Mouse (Mus musculus) erythroblast, embryonic 14.5 days (primary cell): ENCODE data around the gene Fbxw11. TPM values are rescaled to one million over a fixed set of nuclear protein-coding genes. Genes with fewer than 3 reads are reported as not detected.
"Not testable (repeated sequence)": the region's sequence is repeated elsewhere in the genome, so short reads cannot be mapped to it uniquely, and the experiment has no call there.

Experiments
- H3K27me3 ChIP-seq: 2 replicates; pipeline ENCODE4 v1.6.1; 2012; ENCODE audit warnings: inconsistent platforms; ENCODE audit not compliant: control insufficient read depth
- H3K36me3 ChIP-seq: 2 replicates; pipeline ENCODE4 v1.6.1; 2012; ENCODE audit warnings: mild to moderate bottlenecking, inconsistent platforms; ENCODE audit not compliant: control insufficient read depth
- H3K4me1 ChIP-seq: 2 replicates; pipeline ENCODE4 v1.6.1; 2012; ENCODE audit warnings: inconsistent platforms; ENCODE audit not compliant: control insufficient read depth
- H3K4me3 ChIP-seq: replicated peaks from 2 replicates; pipeline ENCODE3; 2012; ENCODE audit warnings: moderate library complexity, mild to moderate bottlenecking, inconsistent platforms
- H3K9me3 ChIP-seq: 2 replicates; pipeline ENCODE4 v1.6.1; 2012; ENCODE audit warnings: low read length, inconsistent platforms, mixed read lengths; ENCODE audit not compliant: control insufficient read depth
- GATA1 ChIP-seq: IDR thresholded peaks from 2 replicates; pipeline ENCODE4 v1.6.1; 2012; ENCODE audit warnings: low read length, inconsistent platforms, mixed read lengths
- TAL1 ChIP-seq: IDR thresholded peaks from 3 replicates; pipeline ENCODE4 v1.6.1; 2012; ENCODE audit warnings: low read length, inconsistent platforms, mixed read lengths
- polyA plus RNA-seq: library from polyadenylated mRNA; stranded (reverse); fragments of >175 nt; gene quantifications from 2 replicates; pipeline ENCODE4 v1.2.3, GENCODE M21; 2012

The Fbxw11 gene
- polyA plus RNA-seq, 1 experiment = 0.35 TPM

DNA sequence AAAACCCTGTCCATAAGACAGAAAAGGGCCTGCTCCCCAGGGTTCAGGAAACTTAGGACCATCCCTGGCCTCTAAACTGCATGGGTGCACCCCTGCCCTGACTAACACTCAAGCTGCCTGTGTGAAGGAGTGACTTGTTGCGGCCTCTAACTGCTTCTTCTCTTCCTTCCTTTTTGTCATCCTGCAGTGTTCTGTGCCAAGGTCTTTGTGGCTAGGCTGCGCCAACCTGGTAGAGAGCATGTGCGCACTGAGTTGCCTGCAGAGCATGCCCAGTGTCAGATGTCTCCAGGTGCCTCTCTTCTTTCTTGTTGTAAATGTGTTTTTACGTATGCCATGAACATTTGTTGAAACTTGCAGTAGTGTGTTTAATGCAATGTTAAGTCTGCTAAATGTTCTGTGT, 37.5 kb downstream of the Fbxw11 start:
- peaks cover 16% of the 10 kb centered on the region for H3K4me1 ChIP-seq
- H3K36me3 ChIP-seq = peaks cover 2% of the 10 kb centered on the region; the same call in 1 of the 2 replicates
- no peaks in the 10 kb centered on the region for H3K27me3 ChIP-seq
- no peaks in the 10 kb centered on the region for H3K9me3 ChIP-seq
- TF ChIP-seq TAL1 (no peak), GATA1 (no peak)
- no peak overlapping the region for H3K4me3 ChIP-seq

DNA sequence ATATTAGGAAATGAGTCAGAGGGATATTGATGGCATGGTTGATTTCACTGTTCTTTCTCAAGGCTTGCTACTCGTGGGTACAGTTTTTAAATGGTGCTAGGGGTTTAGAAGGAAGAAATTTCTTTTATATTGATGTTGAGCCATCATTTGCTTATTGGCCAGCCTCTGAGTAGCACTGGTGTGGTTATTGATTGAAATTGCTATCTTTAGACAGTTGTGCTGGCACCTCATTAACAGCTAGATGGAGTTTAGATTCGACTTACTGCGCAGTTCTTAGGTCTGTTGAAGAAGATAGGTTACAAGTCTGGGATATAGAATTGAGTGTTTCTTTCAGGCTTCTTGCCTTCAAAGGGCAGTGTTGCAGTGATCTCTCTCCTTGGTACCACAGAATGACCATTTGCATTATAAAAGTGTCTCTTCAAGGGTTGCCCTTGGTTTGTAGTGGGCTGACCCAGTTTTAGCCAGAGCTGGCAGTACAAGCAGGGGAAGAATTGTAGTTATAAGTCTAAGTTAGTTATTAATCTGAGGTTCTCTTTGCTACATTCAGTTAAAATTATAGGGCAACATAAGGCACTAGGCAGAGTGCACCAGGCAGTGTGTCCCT, 38.8 kb downstream of the Fbxw11 start:
- H3K9me3 ChIP-seq = no peaks in the 10 kb centered on the region
- H3K36me3 ChIP-seq = peaks cover 2% of the 10 kb centered on the region; the same call in 1 of the 2 replicates
- no peak for TF ChIP-seq TAL1
- no peak for TF ChIP-seq GATA1
- no peaks in the 10 kb centered on the region for H3K27me3 ChIP-seq
- H3K4me3 ChIP-seq = no peak overlapping the region
- H3K4me1 ChIP-seq = peaks cover 16% of the 10 kb centered on the region

DNA sequence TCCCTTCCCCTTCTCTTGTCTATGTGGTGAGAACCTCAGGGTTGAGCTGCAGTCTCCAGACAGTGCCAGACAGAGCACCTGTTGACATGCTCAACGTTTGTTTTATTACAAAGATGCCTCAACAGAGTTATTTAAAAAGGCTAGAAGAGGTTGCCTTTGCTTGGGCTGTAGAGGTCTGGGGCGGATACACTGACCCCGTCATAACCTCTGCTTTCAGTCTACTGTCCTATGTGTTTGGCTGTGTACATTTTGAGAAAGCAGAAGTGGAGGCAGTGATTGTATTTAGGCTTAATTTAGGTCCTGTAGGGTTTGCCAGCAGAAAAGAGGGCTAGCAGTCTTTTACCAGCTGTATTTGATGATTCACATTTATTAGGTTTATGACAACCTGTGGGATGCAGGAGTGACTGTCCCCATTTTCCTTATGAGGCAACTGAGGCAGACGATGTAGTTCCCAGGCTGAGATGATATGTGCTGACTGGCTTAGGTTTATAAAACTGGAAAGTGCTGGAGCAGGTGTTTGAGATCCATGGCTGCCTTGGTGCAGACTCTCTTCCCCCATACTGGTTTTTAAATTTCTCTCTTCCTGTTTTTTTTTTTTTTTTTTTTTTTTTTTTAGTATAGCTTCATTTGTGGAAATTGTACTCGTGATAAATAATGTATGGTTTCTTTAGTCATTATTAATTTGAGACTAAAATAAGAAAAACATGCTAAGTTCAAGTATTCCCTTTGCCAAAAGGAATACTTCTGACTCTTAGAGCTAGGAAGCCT, 40.0 kb downstream of the Fbxw11 start:
- TF ChIP-seq TAL1 = no peak
- TF ChIP-seq GATA1 = no peak
- Histone ChIP-seq H3K9me3 (no peaks in the 10 kb centered on the region), H3K27me3 (no peaks in the 10 kb centered on the region), H3K4me1 (peaks cover 16% of the 10 kb centered on the region), H3K4me3 (no peak overlapping the region), H3K36me3 (no peaks in the 10 kb centered on the region)

DNA sequence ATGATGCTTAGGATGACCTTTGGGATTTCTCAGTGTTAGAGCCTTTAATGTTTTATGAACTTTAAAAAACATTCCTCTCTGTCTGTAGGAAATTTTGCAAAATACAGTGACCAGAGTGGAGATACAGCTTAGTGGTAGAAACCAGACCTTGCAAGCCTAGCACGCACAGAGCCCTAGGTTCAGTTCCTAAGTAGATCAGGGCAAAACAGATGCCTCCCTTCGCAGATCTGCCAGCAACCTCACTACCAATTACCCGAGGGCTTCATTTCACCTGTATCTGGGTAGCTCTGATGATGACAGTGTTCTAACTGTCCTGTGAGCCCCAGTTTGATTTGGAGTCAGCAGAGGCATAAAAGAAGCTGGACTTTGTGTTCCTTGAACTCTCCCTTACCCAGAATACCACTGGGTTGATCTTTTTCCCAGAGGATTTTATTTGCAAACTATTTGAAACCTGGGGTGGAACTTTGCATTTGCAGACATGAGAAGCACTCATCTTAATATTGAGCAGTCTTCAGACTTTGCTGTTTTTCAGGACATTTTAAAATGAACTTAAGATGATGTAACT, 42.2 kb downstream of the Fbxw11 start:
- no peak overlapping the region for H3K4me3 ChIP-seq
- H3K36me3 ChIP-seq = no peaks in the 10 kb centered on the region
- TF ChIP-seq GATA1 = no peak
- no peak for TF ChIP-seq TAL1
- H3K9me3 ChIP-seq = no peaks in the 10 kb centered on the region
- H3K27me3 ChIP-seq = no peaks in the 10 kb centered on the region
- peaks cover 18% of the 10 kb centered on the region for H3K4me1 ChIP-seq

DNA sequence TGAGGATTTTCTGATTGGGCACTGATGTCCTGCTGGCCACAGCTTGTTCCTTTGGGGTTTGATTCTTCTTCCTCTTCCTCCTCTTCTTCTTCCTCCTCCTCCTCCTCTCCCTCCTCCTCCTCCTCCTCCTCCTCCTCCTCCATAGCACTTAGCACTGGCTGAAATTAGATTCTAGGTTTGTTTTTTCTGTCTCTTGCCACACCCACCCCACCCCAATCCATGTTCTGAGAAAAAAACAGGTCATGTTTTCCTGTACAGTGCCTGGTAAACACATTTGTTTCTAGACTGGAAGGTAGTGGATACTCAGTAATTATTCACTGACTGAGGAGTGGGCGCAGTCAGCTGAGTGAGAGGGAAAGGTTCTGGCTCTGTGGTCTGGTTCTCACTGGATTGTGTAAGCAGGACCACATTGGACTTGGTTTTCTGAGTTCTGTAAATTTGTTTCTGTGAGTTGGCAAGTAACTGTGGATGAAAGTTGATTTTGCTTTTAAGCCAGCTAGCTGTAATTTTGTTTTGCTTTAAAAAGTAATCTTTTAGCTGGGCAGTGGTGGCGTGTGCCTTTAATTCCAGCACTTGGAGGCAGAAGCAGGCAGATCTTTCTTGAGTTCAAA, 45.8 kb downstream of the Fbxw11 start:
- Histone ChIP-seq H3K9me3 (no peaks in the 10 kb centered on the region), H3K4me1 (peaks cover 14% of the 10 kb centered on the region), H3K36me3 (no peaks in the 10 kb centered on the region), H3K27me3 (no peaks in the 10 kb centered on the region), H3K4me3 (no peak overlapping the region)
- TF ChIP-seq TAL1 (no peak), GATA1 (no peak)

DNA sequence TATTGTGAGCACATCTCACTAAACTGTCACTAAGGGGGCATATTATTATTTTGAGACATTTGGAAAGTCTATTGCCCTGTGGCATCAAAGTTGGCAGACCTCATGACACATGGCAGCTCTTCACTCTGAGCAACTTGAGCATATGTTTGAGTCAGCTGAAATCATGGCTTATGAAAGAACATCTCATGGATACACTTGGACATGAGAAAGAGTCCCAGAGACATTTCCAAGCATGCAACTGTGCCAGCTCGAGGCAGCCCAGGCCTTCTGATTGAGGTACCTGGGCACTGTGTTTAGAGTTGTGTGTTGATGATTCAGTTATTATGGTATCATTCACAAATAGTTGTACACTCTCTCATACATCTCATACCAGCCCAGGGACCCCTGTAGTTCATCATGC, 47.0 kb downstream of the Fbxw11 start:
- Histone ChIP-seq H3K4me1 (peaks cover 14% of the 10 kb centered on the region), H3K4me3 (no peak overlapping the region), H3K36me3 (no peaks in the 10 kb centered on the region), H3K9me3 (no peaks in the 10 kb centered on the region), H3K27me3 (no peaks in the 10 kb centered on the region)
- TF ChIP-seq GATA1 = no peak
- TF ChIP-seq TAL1 = no peak

DNA sequence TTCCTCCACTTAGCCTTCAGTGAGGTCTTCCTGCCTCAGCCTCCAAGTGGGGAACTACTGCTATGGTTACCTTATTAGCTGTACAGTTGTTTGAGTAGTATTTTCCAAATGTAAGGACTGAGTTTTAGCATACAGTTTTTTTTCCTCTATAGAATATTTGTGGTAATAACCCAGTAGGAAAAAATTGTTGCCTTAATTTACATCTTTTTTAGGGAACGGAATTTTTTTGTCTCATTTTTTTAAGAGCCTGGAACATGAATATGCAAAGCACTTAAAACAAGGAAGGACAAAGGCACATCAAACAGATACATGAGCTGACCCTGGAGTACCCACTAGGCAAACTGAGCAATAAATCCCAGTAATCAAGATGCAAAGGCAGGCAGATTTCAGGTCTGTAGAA, 50.3 kb downstream of the Fbxw11 start:
- Histone ChIP-seq H3K4me1 (peaks cover 13% of the 10 kb centered on the region), H3K27me3 (no peaks in the 10 kb centered on the region), H3K36me3 (no peaks in the 10 kb centered on the region), H3K4me3 (no peak overlapping the region), H3K9me3 (no peaks in the 10 kb centered on the region)
- TF ChIP-seq GATA1 (no peak), TAL1 (no peak)

DNA sequence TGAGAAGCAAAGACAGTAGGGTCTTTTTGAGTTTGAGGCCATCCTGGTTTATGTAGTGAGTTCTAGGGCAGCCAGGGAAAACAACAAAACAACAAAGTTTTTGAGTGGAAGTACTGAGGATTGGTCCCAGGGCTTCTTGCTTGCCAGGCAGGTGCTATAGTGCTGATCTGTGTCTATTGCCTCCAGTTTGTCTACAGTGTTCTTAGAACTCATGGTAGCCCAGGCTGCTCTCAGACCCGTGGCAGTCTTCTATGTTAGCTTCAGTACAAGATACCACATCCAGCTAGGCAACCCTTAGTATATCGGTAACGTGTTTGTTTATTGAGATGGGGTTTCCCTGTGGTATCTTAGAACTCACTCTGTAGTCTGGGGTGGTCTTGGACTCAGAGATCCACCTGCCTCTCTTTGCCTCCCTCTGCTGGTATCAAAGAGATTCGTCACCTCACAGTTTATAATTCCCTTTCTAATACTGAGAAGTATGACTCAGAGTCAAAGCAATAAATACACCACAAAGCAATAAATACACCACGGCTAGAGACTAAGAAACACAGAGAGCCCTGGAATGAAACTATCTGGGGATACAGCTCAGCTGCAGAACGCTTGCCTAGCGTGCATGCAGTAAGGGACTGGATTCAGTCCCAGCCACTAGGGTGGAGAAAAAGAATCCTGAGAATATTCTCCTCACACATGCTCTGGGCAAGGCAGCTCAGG, 51.1 kb downstream of the Fbxw11 start:
- Histone ChIP-seq H3K4me3 (no peak overlapping the region), H3K9me3 (no peaks in the 10 kb centered on the region), H3K36me3 (no peaks in the 10 kb centered on the region; the same call in 1 of the 2 replicates), H3K27me3 (no peaks in the 10 kb centered on the region), H3K4me1 (peaks cover 8% of the 10 kb centered on the region)
- TF ChIP-seq GATA1 (no peak), TAL1 (no peak)

DNA sequence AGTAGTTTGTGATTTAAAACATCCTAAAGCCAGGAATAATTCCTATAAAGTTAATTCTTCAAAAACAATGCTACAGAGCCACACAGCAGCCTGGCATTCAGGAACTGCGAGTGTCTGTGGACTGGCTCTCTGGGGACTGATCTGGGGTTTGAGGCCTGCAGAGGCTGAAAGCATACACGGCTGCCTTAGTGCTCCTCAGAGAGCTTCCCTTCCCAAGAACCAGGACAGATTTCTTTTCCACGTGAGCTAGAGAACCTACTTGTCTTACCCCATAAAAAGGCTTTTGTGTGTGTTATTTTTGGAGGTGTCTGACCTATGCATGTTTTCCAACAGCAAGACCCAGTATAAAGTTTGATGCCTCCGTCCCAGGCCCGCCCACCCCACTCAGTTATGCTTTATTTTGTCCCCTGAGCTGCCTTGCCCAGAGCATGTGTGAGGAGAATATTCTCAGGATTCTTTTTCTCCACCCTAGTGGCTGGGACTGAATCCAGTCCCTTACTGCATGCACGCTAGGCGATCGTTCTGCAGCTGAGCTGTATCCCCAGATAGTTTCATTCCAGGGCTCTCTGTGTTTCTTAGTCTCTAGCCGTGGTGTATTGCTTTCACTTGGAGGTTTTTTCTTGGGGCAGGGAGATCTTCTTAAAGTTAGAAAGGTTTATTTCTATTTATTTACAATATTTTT, 51.9 kb downstream of the Fbxw11 start:
- H3K27me3 ChIP-seq, H3K36me3 ChIP-seq, H3K4me1 ChIP-seq, H3K4me3 ChIP-seq, H3K9me3 ChIP-seq: not testable (repeated sequence)
